ENCODE assay signal across 8 mouse cellular contexts in the genomic region with DNA sequence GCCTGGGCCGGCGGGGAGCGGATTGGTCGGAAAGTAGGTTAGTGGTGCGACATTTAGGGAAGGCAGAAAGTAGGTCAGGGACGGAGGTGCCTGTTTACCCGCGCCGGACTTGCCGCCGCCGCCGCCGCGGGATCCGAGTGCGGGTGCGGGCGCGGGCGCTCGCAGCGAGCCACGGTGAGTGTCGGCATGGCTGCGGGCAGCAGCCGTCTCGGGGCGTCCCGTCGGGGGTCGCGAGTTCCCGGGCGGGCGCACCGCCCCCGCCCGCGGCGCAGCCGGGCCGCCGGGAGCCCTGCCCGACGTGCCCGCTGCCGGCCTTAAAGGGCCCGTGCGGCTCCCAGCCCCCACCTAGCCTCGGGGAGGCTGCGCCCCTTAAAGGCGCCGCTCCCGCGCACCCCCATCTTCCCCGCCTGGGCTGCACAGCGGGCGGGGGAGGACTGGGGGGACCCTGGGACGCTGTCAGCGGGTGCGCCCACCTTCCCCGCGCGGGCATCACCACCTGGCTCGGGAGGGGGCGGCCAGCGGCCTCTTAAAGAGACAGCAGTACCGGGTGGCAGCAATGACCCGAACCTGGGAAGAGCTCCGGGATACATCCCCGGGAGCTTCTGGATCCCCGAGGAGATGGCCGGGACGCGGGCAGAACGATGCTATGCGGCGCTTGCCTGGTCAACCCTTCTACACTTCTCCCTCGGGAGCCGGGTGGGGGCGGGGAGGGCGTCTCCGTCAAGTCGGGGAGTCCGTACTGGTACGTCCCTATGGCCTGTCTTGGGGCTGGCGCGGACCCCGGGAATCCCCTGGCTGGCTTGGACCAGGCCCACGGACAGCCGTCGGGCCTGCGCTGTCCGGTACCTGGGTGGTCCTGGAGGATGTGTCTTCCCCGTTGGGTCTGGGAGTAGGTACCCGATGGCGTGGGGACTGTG. TPM values are rescaled to one million over a fixed set of nuclear protein-coding genes. Genes with fewer than 3 reads are reported as not detected.
DNase-seq lines count a peak whose midpoint lies in the region; ATAC-seq and TF ChIP-seq lines count a peak whose summit lies in the region.

No protein-coding gene starts in this region.

- peak; percentile 42 for DNase-seq in retina, adult 2 months (ENCODE audit: low read depth, low spot score)
- no peak for DNase-seq in retina, postnatal 1 day
- peak; percentile 70 to 82 for DNase-seq in cerebellum, postnatal 14 days
- DNase-seq in gastrocnemius, postnatal 10 days, result peak; percentile 64
- peak; percentile 80 for DNase-seq in midbrain, embryonic 14.5 days
- DNase-seq in stomach, postnatal 0 days (ENCODE audit: low spot score), result peak; percentile 79

- WGBS in kidney, embryonic 14.5 days, result under 1% methylated on average over 69 of the region's 98 CpGs
- WGBS in limb, embryonic 12.5 days, result under 1% methylated on average over 90 of the region's 98 CpGs
- under 1% methylated on average over 76 of the region's 98 CpGs for WGBS in midbrain, embryonic 14.5 days
- under 1% methylated on average over 84 of the region's 98 CpGs for WGBS in stomach, postnatal 0 days

- H3K4me3 ChIP-seq in kidney, embryonic 14.5 days (ENCODE audit: low read length), result peak overlapping the region; percentile 81
- H3K4me3 ChIP-seq in limb, embryonic 12.5 days (replicated peaks), result peak overlapping the region; percentile 80
- H3K4me3 ChIP-seq in midbrain, embryonic 14.5 days (replicated peaks; ENCODE audit: low read depth, low read length), result peak overlapping the region; percentile 80
- H3K4me3 ChIP-seq in stomach, postnatal 0 days (ENCODE audit: low read depth, low read length), result peak overlapping the region; percentile 71

- H3K9ac ChIP-seq in kidney, embryonic 14.5 days (ENCODE audit: low read depth, low read length), result peak overlapping the region; percentile 68
- peak overlapping the region; percentile 69 for H3K9ac ChIP-seq in limb, embryonic 12.5 days (replicated peaks)
- peak overlapping the region; percentile 70 for H3K9ac ChIP-seq in midbrain, embryonic 14.5 days (replicated peaks; ENCODE audit: low read length)
- peak overlapping the region; percentile 79 for H3K9ac ChIP-seq in stomach, postnatal 0 days (ENCODE audit: low read length)

- no peak for TF ChIP-seq EP300 in stomach, postnatal 0 days (optimal IDR thresholded peaks at IDR 0.05)

- no peak for TF ChIP-seq CTCF in stomach, postnatal 0 days (IDR thresholded peaks at IDR 0.05; ENCODE audit: low read depth)

- no peak overlapping the region for H3K27ac ChIP-seq in kidney, embryonic 14.5 days (ENCODE audit: low read depth, low read length)
- H3K27ac ChIP-seq in limb, embryonic 12.5 days, result peak overlapping the region; percentile 56
- H3K27ac ChIP-seq in midbrain, embryonic 14.5 days (replicated peaks; ENCODE audit: low read depth, low read length), result peak overlapping the region; percentile 86
- peak overlapping the region; percentile 93 for H3K27ac ChIP-seq in stomach, postnatal 0 days (replicated peaks)

- no peaks in the 10 kb centered on the region for H3K9me3 ChIP-seq in kidney, embryonic 14.5 days (ENCODE audit: control insufficient read depth, low read length)
- no peaks in the 10 kb centered on the region for H3K9me3 ChIP-seq in limb, embryonic 12.5 days
- H3K9me3 ChIP-seq in midbrain, embryonic 14.5 days (ENCODE audit: control insufficient read depth, low read length), result no peaks in the 10 kb centered on the region
- H3K9me3 ChIP-seq in stomach, postnatal 0 days (ENCODE audit: control insufficient read depth, low read length), result no peaks in the 10 kb centered on the region

- peak; percentile 57 for ATAC-seq in kidney, embryonic 14.5 days (ENCODE audit: low FRiP score, low TSS enrichment)
- peak; percentile 40 for ATAC-seq in limb, embryonic 12.5 days (ENCODE audit: insufficient number of reproducible peaks, insufficient read depth, low FRiP score, low TSS enrichment, low read depth)
- ATAC-seq in midbrain, embryonic 14.5 days (ENCODE audit: low FRiP score, low TSS enrichment), result peak; percentile 74
- peak; percentile 74 for ATAC-seq in stomach, postnatal 0 days (ENCODE audit: low FRiP score, low TSS enrichment)

- peaks cover 39% of the 10 kb centered on the region for H3K27me3 ChIP-seq in kidney, embryonic 14.5 days (ENCODE audit: control insufficient read depth, insufficient read depth, low read length)
- H3K27me3 ChIP-seq in limb, embryonic 12.5 days, result peaks cover 72% of the 10 kb centered on the region
- H3K27me3 ChIP-seq in midbrain, embryonic 14.5 days (ENCODE audit: control insufficient read depth, insufficient read depth, low read length), result peaks cover 45% of the 10 kb centered on the region
- no peaks in the 10 kb centered on the region for H3K27me3 ChIP-seq in stomach, postnatal 0 days (ENCODE audit: control insufficient read depth, insufficient read depth, low read length)

- H3K4me1 ChIP-seq in kidney, embryonic 14.5 days (ENCODE audit: control insufficient read depth, insufficient read depth, low read length), result peaks cover 9% of the 10 kb centered on the region
- peaks cover 14% of the 10 kb centered on the region for H3K4me1 ChIP-seq in limb, embryonic 12.5 days (replicated peaks)
- peaks cover 7% of the 10 kb centered on the region; the same call in 1 of the 2 replicates for H3K4me1 ChIP-seq in midbrain, embryonic 14.5 days (ENCODE audit: control insufficient read depth, insufficient read depth, low read length)
- peaks cover 2% of the 10 kb centered on the region; the same call in 1 of the 2 replicates for H3K4me1 ChIP-seq in stomach, postnatal 0 days (replicated peaks; ENCODE audit: control insufficient read depth, insufficient read depth)

- no peaks in the 10 kb centered on the region for H3K36me3 ChIP-seq in kidney, embryonic 14.5 days (ENCODE audit: control insufficient read depth, insufficient read depth, low read length)
- H3K36me3 ChIP-seq in limb, embryonic 12.5 days, result no peaks in the 10 kb centered on the region
- no peaks in the 10 kb centered on the region for H3K36me3 ChIP-seq in midbrain, embryonic 14.5 days (ENCODE audit: control insufficient read depth, insufficient read depth, low read length)
- H3K36me3 ChIP-seq in stomach, postnatal 0 days (ENCODE audit: control insufficient read depth, insufficient read depth, low read length), result no peaks in the 10 kb centered on the region

- H3K4me2 ChIP-seq in kidney, embryonic 14.5 days (replicated peaks; ENCODE audit: low read depth, low read length), result peak overlapping the region; percentile 85
- H3K4me2 ChIP-seq in limb, embryonic 12.5 days, result peak overlapping the region; percentile 88
- H3K4me2 ChIP-seq in midbrain, embryonic 14.5 days (ENCODE audit: low read length), result peak overlapping the region; percentile 77
- peak overlapping the region; percentile 70 for H3K4me2 ChIP-seq in stomach, postnatal 0 days (replicated peaks; ENCODE audit: low read depth)

RNA-seq across cellular contexts. Expression of a gene that starts 0.5 kb away (rescaled TPM):
- 10 to 100 TPM in 1 of 2 experiments, 1 to 10 TPM in 1; 9.4 to 11.4 TPM for total RNA-seq in gastrocnemius, postnatal 10 days (2021)
- polyA plus RNA-seq in kidney, embryonic 14.5 days (2014; fragmentation: Nextera tagmentation; extraction: Ambion mirVana), result 8.0 and 11.2 TPM in 2 replicates
- 7.4 and 7.9 TPM in 2 replicates for polyA plus RNA-seq in limb, embryonic 12.5 days (2016; fragmentation: Nextera tagmentation; extraction: Ambion mirVana)
- polyA plus RNA-seq in midbrain, embryonic 14.5 days (2014; fragmentation: Nextera tagmentation; extraction: Ambion mirVana), result 16.1 TPM in 2 replicates
- 6.6 and 7.3 TPM in 2 replicates for polyA plus RNA-seq in stomach, postnatal 0 days (2015; fragmentation: Nextera tagmentation; extraction: Ambion mirVana)
